Mouse (Mus musculus) megakaryocyte-erythroid progenitor cell, adult 5-6 weeks (primary cell): ENCODE measurements around the gene Ptprd. TPM values are rescaled to one million over a fixed set of nuclear protein-coding genes. Genes with fewer than 3 reads are reported as not detected.

ENCODE experiments used
- ATAC-seq: replicated peaks from 2 replicates; pipeline ENCODE4 v1.8.0; 2016; ENCODE audit warnings: mild to moderate bottlenecking, inconsistent platforms; ENCODE audit not compliant: severe bottlenecking, poor library complexity, low FRiP score, low TSS enrichment
- total RNA-seq, 2 experiments: library from RNA; stranded (forward) in 1 of 2; stranded (reverse) in 1 of 2; fragments of 200-1000, 215-1000 nt in 1 of 2; fragments of >200 nt in 1 of 2; fragmentation: Nextera tagmentation in 1 of 2; gene quantifications; 2 replicates each; pipeline ENCODE4 v1.2.3; 2014 to 2017

The Ptprd gene
- not detected in 2 replicates for total RNA-seq (2014; fragmentation: Nextera tagmentation)
- total RNA-seq (2017), result 0.04 TPM in 1 of 2 replicates, not detected in the other

- ATAC-seq, result no peak
Measured at GRCm38 (mm10) chr4:78211529-78212494, at the start of gene Ptprd. Gene Ptprd (minus strand): TSS chr4:78211961.

DNA sequence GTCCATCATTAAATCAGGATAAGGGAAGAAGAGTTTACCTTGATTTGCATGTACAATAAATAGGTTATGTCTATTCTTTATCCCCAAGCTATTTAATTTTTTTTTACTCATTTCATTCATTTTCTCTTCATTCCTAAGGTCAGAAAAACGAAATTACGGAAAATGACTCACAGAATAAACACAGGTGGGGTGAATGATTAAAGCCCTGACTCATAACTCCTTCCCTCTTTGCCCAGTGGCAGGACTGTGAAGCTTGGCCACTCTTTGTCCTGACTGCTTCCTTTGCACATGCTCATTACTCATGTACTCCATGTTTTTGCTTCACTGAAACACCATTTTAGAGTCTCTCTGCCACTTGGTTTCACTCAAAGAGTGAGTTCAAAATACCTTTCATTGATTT is 24.1 kb upstream of the Ptprd start:
- no peak for ATAC-seq

- no peak for ATAC-seq
Measured at GRCm38 (mm10) chr4:78235316-78235715, 23.6 kb upstream of the Ptprd start.

DNA sequence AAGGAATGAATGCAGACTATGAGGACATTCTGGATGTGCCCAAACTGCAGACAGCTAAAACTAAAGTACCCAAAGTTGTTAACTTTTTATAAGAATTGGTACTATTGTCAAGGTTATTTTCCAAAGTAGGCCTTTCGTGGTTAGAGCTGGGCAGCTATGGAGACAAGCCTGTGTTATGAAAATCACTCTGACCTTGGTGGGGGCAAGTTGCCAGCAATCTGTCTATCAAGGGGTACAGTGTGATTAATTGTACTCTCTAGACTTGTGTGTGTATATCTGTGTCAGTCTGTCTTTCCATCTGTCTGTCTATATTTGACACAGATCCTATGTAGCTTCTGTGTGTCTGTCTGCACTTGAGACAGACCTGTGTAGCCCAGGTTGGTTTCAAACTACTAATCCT is 22.9 kb upstream of the Ptprd start:
- ATAC-seq, result no peak

DNA sequence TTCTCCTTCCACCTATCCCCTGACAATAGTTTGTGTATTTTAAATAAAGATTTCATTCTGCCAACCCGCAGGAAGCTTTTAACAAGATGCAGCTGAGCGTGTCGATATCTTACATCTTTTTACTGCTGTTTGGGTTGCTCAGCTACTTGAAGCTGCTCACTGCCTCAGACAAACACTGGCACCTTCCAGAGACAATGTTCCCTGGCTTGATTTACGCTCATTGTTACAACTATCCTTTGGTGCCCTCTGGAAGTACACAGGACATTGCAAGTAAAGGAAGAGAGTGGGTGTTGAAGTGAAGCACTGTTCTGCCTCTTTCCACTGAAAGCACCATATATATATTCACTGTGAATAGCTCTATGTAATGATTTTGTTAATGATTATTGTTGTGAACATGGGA is 2.2 kb upstream of the Ptprd start:
- no peak for ATAC-seq

DNA sequence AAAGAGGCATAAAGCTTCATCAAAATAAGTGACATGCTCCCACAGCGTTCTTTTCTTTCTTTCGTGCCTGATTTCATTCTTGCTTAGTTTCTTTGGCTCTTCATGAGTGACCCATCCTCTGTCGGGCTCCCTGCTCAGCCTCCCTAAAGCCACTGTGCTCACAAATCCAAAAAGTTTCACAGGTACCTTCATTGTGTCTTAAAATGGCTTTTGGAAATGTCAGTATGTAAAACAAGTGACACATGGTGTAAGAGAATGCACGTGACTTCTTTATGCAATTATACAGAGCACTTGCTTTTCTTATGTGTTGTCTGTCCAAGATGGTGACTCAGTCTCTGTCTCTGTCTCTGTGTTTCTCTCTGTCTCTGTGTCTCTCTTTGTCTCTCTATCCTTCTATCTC is 1.2 kb upstream of the Ptprd start:
- ATAC-seq, result no peak

DNA sequence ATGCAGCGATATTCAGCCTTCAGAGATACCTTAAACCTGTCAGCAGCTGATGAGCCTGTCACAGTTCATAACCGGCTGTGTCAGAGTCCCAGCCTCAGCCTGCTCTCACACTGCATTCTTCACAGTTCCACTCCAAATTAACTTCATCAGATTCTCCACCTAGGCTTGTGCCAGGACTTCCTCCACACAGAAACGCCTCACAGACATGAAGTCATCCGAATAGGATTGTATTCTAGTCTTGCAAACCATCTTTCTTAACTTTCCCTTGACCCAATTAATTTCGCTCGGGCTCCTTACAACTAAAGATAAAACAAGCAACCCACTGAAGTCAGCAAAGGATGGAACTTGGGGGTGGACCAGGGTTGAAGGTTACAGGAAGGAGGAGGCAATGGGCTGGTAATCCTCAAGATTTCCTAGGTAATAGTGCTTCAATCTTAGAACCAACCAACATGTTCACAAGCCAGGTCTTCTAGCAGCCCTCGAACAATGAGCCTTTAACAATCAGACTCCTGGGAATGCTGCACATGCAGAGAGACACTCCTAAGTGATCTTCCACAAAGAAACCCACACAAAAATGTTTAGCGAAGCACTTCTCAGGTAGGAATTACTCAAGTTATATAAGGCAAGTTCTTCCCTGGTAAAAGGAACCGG is 758 bp downstream of the Ptprd start:
- ATAC-seq, result no peak

DNA sequence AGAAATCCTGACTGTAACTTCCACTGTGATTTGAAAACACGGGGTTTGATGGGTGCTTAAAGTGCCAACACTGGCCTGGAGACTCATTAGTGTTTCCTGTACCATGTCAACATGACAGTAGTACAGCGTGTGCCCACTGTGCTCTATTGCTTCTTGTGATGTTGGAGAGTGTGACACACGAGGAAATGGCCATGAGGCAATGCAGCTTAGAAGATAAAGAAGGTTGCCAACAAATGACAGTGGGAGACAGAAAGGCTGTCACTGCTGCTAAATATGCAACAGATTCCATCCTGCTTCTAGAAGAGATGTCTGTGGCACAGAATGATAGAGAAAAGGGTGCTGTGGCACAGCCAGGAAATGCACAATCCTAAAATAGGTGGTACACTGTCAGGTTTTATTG is 6.7 kb downstream of the Ptprd start:
- no peak for ATAC-seq

DNA sequence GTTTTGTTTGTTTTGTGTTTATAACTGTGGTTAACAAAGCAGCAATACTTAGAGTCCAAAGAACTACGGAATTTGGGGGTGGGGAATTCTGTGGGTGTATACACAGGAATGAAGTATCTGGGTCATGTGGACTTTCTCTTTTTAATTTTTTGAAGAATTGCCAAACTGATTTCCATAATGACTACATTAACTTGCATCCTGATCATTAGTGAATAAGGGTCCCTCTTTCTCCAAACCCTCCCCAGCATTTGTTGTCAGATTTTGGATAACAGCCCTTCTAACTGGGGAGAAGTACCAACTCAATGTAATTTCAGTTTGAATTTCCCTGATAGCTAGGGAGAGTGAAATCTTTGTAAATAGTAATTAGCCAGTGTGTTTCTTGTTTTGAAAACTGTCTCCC is 43.3 kb downstream of the Ptprd start:
- no peak for ATAC-seq

GRCm38 (mm10) chr4:78160451-78160850 is 51.3 kb downstream of the Ptprd start:
- ATAC-seq, result no peak

DNA sequence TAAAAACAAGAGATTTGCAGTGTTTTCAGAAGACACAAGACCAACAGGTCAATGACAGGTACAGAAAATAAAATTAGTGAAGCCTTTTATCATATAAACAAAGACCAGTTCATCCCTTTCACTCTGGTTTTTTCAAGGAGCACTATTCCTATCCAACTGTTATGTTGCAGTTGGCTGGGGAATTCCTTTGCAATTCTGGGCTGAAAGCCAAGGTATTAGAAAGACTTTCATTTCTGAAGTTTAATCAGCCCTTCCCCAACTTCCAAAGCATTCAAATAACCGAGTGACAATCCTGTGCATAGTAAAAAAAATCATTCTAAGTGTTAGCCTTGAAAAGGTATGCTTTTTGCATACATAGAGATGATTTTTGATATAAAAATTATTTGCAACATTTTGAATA is 61.2 kb downstream of the Ptprd start:
- no peak for ATAC-seq

- no peak for ATAC-seq
Measured at GRCm38 (mm10) chr4:78142767-78143148, 69.0 kb downstream of the Ptprd start.

DNA sequence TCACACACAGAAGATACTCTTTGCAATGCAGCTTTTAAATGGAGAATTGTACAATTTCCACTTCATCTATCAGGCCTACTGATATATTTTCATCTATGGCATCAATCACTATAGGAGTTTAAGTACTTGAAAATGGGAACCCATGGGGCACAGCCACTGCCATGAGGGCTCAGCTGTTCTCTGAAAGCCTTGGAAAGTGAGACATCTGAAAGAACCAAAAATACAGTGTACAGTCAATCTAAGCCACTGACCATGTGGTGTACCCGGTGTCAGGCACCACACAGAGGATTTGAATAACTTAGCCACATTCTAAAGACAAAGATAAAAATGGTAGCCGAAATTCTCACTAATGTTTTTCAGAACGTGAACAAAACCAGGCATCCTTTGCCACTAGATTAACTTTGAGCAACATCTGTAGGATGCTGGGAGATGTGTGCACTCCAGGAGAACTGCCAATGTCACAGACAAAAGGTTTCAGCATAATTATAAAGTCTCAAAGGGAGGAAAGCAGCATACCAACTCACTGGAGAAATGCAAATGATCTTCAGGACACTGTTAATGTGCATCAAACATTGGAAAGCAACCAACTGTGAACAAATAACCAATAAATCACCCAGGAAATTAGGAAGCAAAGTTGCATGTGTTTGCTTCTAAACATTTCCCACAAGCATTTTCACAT is 69.5 kb downstream of the Ptprd start:
- no peak for ATAC-seq

DNA sequence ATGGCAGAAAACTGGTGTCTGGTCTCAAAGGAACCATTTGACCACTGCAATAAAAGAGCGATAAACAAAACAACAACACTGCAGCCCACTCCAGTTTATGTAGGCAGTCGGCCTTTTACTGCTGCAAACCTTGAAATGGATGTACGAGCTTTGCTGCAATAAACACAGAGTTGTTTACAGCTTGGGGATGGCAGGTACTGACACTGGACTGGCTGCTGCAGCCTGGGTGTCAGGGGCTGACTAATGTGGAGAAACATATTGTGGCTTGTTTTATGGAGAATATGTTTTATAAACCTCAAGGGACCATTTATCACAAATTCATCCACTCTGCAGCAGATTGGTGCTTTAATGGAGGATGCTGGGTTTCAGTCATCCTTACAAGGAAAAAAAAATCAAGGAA is 100.9 kb downstream of the Ptprd start:
- no peak for ATAC-seq

GRCm38 (mm10) chr4:78097526-78097925 is 114.2 kb downstream of the Ptprd start:
- no peak for ATAC-seq

- no peak for ATAC-seq
Measured at GRCm38 (mm10) chr4:78082744-78083143, 129.0 kb downstream of the Ptprd start.

- ATAC-seq, result no peak
Measured at GRCm38 (mm10) chr4:78077499-78077898, 134.3 kb downstream of the Ptprd start.

DNA sequence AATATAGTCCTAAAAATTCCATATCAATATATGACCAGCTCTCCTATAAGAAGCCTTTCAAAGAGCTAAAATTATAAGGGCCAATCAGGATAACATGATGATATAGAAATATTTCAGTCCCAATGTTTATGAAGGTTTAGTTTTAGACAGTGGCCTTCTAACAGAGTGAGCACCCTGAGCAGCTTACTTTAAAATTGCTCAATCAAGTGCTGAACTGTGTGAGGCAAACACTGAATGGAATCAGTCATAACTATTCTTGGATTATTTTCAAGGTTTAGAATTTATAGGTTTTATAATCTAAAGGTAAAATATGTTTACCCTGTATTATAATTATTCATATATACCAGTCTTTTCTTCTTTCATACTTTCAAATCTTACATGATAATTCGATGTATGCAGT is 134.7 kb downstream of the Ptprd start:
- no peak for ATAC-seq

- ATAC-seq, result no peak
Measured at GRCm38 (mm10) chr4:78038401-78038800, 173.4 kb downstream of the Ptprd start.

DNA sequence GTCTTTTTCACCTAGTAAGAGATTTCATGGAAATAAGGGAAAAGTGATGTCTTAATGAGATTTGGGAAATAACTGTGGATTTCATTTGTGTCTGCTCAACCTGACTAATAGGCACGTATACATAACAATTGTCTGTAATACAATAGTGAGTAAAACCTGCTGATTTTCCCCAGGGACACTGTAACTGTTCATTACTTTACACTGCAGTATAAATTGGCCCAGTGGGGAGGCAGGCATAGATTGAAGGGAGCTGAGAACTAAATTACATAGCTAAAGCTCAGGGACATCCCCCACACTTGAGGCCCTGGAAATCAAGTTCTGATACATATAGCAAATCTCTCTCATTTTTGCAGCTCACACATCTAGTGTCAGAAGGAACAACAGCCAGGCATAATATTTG is 209.7 kb downstream of the Ptprd start:
- no peak for ATAC-seq
